8 mouse cellular contexts compared by ENCODE assay signal in the genomic region with DNA sequence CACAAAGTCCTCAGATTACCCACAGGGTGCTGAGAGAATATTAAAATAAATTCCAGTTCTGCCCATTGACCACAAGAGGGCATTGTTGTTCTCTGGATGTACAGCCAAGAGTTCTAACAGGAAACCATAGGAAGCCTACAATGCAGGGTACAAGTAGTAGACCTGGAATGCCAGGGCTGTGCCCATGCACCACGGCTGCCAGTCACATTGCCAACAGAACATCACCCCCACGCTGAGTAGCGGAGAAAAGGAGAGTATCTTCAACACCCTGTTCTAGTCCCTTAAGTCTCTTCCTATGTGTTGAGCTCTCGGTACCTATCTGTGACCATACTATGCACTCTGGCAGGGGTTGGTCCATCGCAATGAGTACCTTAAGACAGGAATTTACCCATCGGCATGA. TPM values are rescaled to one million over a fixed set of nuclear protein-coding genes. Genes with fewer than 3 reads are reported as not detected.
DNase-seq lines count a peak whose midpoint lies in the region; ATAC-seq and TF ChIP-seq lines count a peak whose summit lies in the region.

No protein-coding gene starts in this region.

- ATAC-seq in hindbrain, embryonic 15.5 days (ENCODE audit: low FRiP score, low read depth): peak; percentile 90
- ATAC-seq in megakaryocyte, adult 5-6 weeks (ENCODE audit: poor library complexity, severe bottlenecking): peak; percentile 56; the same call in 1 of the 2 replicates

- 63% methylated on average over 6 of the region's 6 CpGs for WGBS in liver, adult 2 months
- WGBS in hindbrain, embryonic 15.5 days: 57% methylated on average over 6 of the region's 6 CpGs

- peak; percentile 64 for DNase-seq in liver, adult 2 months (ENCODE audit: extremely low read depth, low read depth, low spot score)
- no peak for DNase-seq in liver
- DNase-seq in cerebellum, adult 11-12 months: peak; percentile 26
- DNase-seq in forelimb bud, embryonic 11.5 days (ENCODE audit: low read depth, low spot score): peak; percentile 70
- peak; percentile 43 to 66 for DNase-seq in layer of hippocampus, postnatal 10 days (ENCODE audit: low spot score in 2 of 2)
- DNase-seq in right cerebral cortex, postnatal 4 days: peak; percentile 21

- no peak overlapping the region for H3K4me2 ChIP-seq in hindbrain, embryonic 15.5 days

- no peaks in the 10 kb centered on the region for H3K27me3 ChIP-seq in liver, adult 2 months (ENCODE audit: control insufficient read depth, insufficient read depth, low read length)
- H3K27me3 ChIP-seq in hindbrain, embryonic 15.5 days: no peaks in the 10 kb centered on the region

- no peak overlapping the region for H3K4me3 ChIP-seq in liver, adult 2 months (ENCODE audit: insufficient read depth, low read depth, low read length)
- no peak overlapping the region for H3K4me3 ChIP-seq in hindbrain, embryonic 15.5 days

- no peaks in the 10 kb centered on the region for H3K79me2 ChIP-seq in liver, adult 2 months (ENCODE audit: control insufficient read depth, insufficient read depth, low read length)

- no peaks in the 10 kb centered on the region for H3K9me3 ChIP-seq in hindbrain, embryonic 15.5 days

- H3K9ac ChIP-seq in liver, adult 2 months (ENCODE audit: low read depth, low read length): no peak overlapping the region
- H3K9ac ChIP-seq in hindbrain, embryonic 15.5 days: no peak overlapping the region

- no peak overlapping the region for H3K27ac ChIP-seq in liver, adult 2 months (replicated peaks; ENCODE audit: insufficient read depth, low read depth, low read length)
- H3K27ac ChIP-seq in hindbrain, embryonic 15.5 days (replicated peaks): no peak overlapping the region

- peak; percentile 59 for TF ChIP-seq CTCF in liver, adult 2 months (IDR thresholded peaks at IDR 0.05; ENCODE audit: low read depth, low read length)

- no peaks in the 10 kb centered on the region for H3K36me3 ChIP-seq in liver, adult 2 months (ENCODE audit: control insufficient read depth, insufficient read depth, low read length)
- H3K36me3 ChIP-seq in hindbrain, embryonic 15.5 days: no peaks in the 10 kb centered on the region

- H3K4me1 ChIP-seq in liver, adult 2 months (ENCODE audit: control insufficient read depth, insufficient read depth, low read length): no peaks in the 10 kb centered on the region
- H3K4me1 ChIP-seq in hindbrain, embryonic 15.5 days (replicated peaks): no peaks in the 10 kb centered on the region

- TF ChIP-seq POLR2A in liver, adult 2 months (IDR thresholded peaks at IDR 0.05; ENCODE audit: extremely low read depth, insufficient read depth, low read length): no peak

RNA-seq across cellular contexts. Expression of a gene that starts 43.5 kb away (rescaled TPM):
- total RNA-seq in liver, adult 2 months (2014; rRNA removed): 3.6 and 5.3 TPM in 2 replicates
- 1.2 and 2.6 TPM in 2 replicates for polyA plus RNA-seq in liver, adult 2 months (2012; rRNA removed)
- polyA plus RNA-seq in hindbrain, embryonic 15.5 days (2015; fragmentation: Nextera tagmentation; extraction: Ambion mirVana): 0.74 and 1.4 TPM in 2 replicates
- total RNA-seq in layer of hippocampus, postnatal 10 days (2021): 1 to 10 TPM; 6.1 to 6.2 TPM
- 1.8 and 2.2 TPM in 2 replicates for total RNA-seq in megakaryocyte, adult 5-6 weeks (2015)
- 0.29 and 0.41 TPM in 2 replicates for total RNA-seq in megakaryocyte, adult 5-6 weeks (2017)

RNA-seq across cellular contexts. Expression of a gene that starts 53.2 kb away (rescaled TPM):
- total RNA-seq in liver, adult 2 months (2014; rRNA removed): 40.7 and 60.9 TPM in 2 replicates
- 49.3 and 51.9 TPM in 2 replicates for polyA plus RNA-seq in liver, adult 2 months (2012; rRNA removed)
- 52.0 and 54.5 TPM in 2 replicates for polyA plus RNA-seq in hindbrain, embryonic 15.5 days (2015; fragmentation: Nextera tagmentation; extraction: Ambion mirVana)
- total RNA-seq in layer of hippocampus, postnatal 10 days (2021): 100 to 1,000 TPM; 132 to 149 TPM
- total RNA-seq in megakaryocyte, adult 5-6 weeks (2015): 0.09 TPM in 1 of 2 replicates, not detected in the other
- total RNA-seq in megakaryocyte, adult 5-6 weeks (2017): 0.04 TPM in 1 of 2 replicates, not detected in the other

Comparison
In these comparisons a context has a peak if more than half of its experiments do, and no peak if none do; other contexts are left out.
1. RNA of a gene that starts 53.2 kb away (total RNA-seq): 132 to 149 TPM in layer of hippocampus, postnatal 10 days and 40.7 to 60.9 TPM in liver, adult 2 months; 0.04 to 0.09 TPM in megakaryocyte, adult 5-6 weeks; every median in the first group is over 10 times any median in the second.